Mouse (Mus musculus): ENCODE measurements around the gene Ppfia4.

Ppfia4 gene

GRCm38 (mm10) chr1:134339162-134339561, 6.4 kb upstream of the Ppfia4 start:
- no peak for DNase-seq (ENCODE audit: low spot score)

GRCm38 (mm10) chr1:134336958-134337710, 4.4 kb upstream of the Ppfia4 start:
- no peak for DNase-seq (ENCODE audit: low spot score)

GRCm38 (mm10) chr1:134335924-134336810, 3.4 kb upstream of the Ppfia4 start:
- no peak for DNase-seq (ENCODE audit: low spot score)

- DNase-seq (ENCODE audit: low spot score), result peak; percentile 43
These were observed 2.6 kb upstream of the Ppfia4 start for GRCm38 (mm10) chr1:134335211-134335923.

- no peak for DNase-seq (ENCODE audit: low spot score)
These were observed 1.5 kb upstream of the Ppfia4 start for GRCm38 (mm10) chr1:134334111-134334827.

- no peak for DNase-seq (ENCODE audit: low spot score)
These were observed 813 bp upstream of the Ppfia4 start for GRCm38 (mm10) chr1:134333371-134334110.

GRCm38 (mm10) chr1:134331879-134332635, 671 bp downstream of the Ppfia4 start:
- DNase-seq (ENCODE audit: low spot score), result peak; percentile 73

GRCm38 (mm10) chr1:134326841-134327346, 5.8 kb downstream of the Ppfia4 start:
- no peak for DNase-seq (ENCODE audit: low spot score)

GRCm38 (mm10) chr1:134322591-134322990, 10.1 kb downstream of the Ppfia4 start:
- peak; percentile 55 for DNase-seq (ENCODE audit: low spot score)

- DNase-seq (ENCODE audit: low spot score), result no peak
These were observed 11.9 kb downstream of the Ppfia4 start for GRCm38 (mm10) chr1:134320691-134321301.

- DNase-seq (ENCODE audit: low spot score), result no peak
These were observed 14.5 kb downstream of the Ppfia4 start for GRCm38 (mm10) chr1:134318261-134318660.

GRCm38 (mm10) chr1:134316361-134316760, 16.4 kb downstream of the Ppfia4 start:
- no peak for DNase-seq (ENCODE audit: low spot score)

GRCm38 (mm10) chr1:134315181-134315580, 17.5 kb downstream of the Ppfia4 start:
- DNase-seq (ENCODE audit: low spot score), result no peak

GRCm38 (mm10) chr1:134311760-134312159, 21.0 kb downstream of the Ppfia4 start:
- DNase-seq (ENCODE audit: low spot score), result no peak

- no peak for DNase-seq (ENCODE audit: low spot score)
These were observed 22.0 kb downstream of the Ppfia4 start for GRCm38 (mm10) chr1:134310729-134311128.

GRCm38 (mm10) chr1:134310291-134310690, 22.4 kb downstream of the Ppfia4 start:
- DNase-seq (ENCODE audit: low spot score), result no peak

GRCm38 (mm10) chr1:134307409-134307808, 25.3 kb downstream of the Ppfia4 start:
- no peak for DNase-seq (ENCODE audit: low spot score)

- no peak for DNase-seq (ENCODE audit: low spot score)
These were observed 27.8 kb downstream of the Ppfia4 start for GRCm38 (mm10) chr1:134304940-134305339.

GRCm38 (mm10) chr1:134302568-134303238, 30.0 kb downstream of the Ppfia4 start:
- DNase-seq (ENCODE audit: low spot score), result no peak
